Comparison of ENCODE assay signal across 8 mouse cellular contexts in the genomic region with DNA sequence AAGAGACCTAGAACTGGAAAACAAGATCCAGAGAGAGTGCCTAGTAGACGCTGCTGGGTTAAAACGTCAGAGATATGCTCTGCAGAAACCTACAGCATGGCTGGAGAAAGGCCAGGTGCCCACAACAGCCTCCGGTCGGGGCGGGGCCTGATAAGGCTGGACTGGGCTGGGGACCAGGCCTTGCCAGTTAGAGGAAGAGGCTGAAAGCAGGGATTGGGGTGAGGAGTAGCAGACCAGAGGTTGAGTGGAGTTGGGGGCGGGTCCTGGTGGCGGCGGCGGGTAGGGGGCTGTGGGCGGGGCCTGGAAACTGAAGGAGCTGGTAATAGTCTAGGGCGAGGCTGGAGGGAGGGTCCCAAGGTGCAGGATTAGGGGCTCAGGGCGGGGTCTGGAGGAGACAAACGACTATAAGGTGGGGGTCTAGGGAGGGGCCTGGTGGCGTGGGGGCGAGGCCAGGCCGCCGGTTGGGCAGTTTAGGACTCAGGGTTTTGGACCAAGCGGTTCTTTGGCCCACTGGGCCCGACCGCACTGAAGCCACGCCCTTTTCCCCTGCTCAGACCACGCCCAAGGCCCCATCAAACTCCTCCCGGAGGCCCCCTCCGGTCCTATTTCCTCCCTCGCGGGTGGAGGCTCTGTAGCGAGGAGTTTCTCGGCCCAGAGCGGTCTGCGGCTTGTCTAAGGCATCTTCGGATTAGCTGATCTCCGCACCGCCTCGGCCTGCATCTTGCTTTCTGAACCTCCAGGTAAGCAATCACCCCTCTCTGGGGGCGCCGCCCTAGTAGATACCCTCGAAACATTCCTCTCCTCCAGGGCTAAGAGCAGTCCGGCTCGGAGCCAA. TPM values are rescaled to one million over a fixed set of nuclear protein-coding genes. Genes with fewer than 3 reads are reported as not detected.
A peak's percentile ranks its signal among the peaks of the same experiment; 100 is the strongest.
DNase-seq lines count a peak whose midpoint lies in the region; ATAC-seq and TF ChIP-seq lines count a peak whose summit lies in the region.

Gene Cers4, plus strand, starts transcription at position 176 of the 835 bp plus-strand sequence.

- no peaks in the 10 kb centered on the region for H3K27me3 ChIP-seq in heart, embryonic 11.5 days (ENCODE audit: control insufficient read depth, insufficient read depth, low read length)
- no peaks in the 10 kb centered on the region for H3K27me3 ChIP-seq in kidney, embryonic 16.5 days (ENCODE audit: insufficient read depth, low read length)

- 0 out of 2 replicates have a peak, but pooled peaks cover 2% of the 10 kb centered on the region for H3K36me3 ChIP-seq in heart, embryonic 11.5 days (ENCODE audit: control insufficient read depth, insufficient read depth, low read length)
- H3K36me3 ChIP-seq in kidney, embryonic 16.5 days (ENCODE audit: insufficient read depth, low read length), result no peaks in the 10 kb centered on the region

- WGBS in bone marrow, adult 2 months, result 1% methylated on average over 39 of the region's 39 CpGs
- WGBS in heart, embryonic 11.5 days (ENCODE audit: insufficient replicate concordance), result under 1% methylated on average over 38 of the region's 39 CpGs
- WGBS in kidney, embryonic 16.5 days, result under 1% methylated on average over 37 of the region's 39 CpGs

- peak within 1 kb of the TSS; percentile 80 for H3K4me3 ChIP-seq in bone marrow, adult 2 months (replicated peaks; ENCODE audit: control insufficient read depth, low read depth, low read length)
- peak within 1 kb of the TSS; percentile 65 for H3K4me3 ChIP-seq in embryonic fibroblast, embryonic 13.5 days (ENCODE audit: insufficient read depth, low read length)
- H3K4me3 ChIP-seq in heart, embryonic 11.5 days (ENCODE audit: low read depth, low read length), result peak within 1 kb of the TSS; percentile 52
- H3K4me3 ChIP-seq in kidney, embryonic 16.5 days (ENCODE audit: low read length), result peak within 1 kb of the TSS; percentile 62

- TF ChIP-seq CTCF in bone marrow, adult 2 months (IDR thresholded peaks at IDR 0.05; ENCODE audit: control insufficient read depth, insufficient read depth, low read length), result no peak
- no peak for TF ChIP-seq CTCF in embryonic fibroblast, embryonic 13.5 days (IDR thresholded peaks at IDR 0.05; ENCODE audit: borderline replicate concordance, insufficient read depth, low read length)

- H3K27ac ChIP-seq in bone marrow, adult 2 months (ENCODE audit: control insufficient read depth, insufficient read depth, low read depth, low read length, poor library complexity), result peak within 1 kb of the TSS; percentile 46
- H3K27ac ChIP-seq in embryonic fibroblast, embryonic 13.5 days (ENCODE audit: insufficient read depth, low read length), result no peak within 1 kb of the TSS
- peak within 1 kb of the TSS; percentile 82 for H3K27ac ChIP-seq in heart, embryonic 11.5 days (ENCODE audit: low read depth, low read length)
- H3K27ac ChIP-seq in kidney, embryonic 16.5 days (ENCODE audit: low read length), result peak within 1 kb of the TSS; percentile 61

- H3K4me1 ChIP-seq in bone marrow, adult 2 months (ENCODE audit: control insufficient read depth, insufficient read depth, low read length), result no peaks in the 10 kb centered on the region; the same call in 1 of the 2 replicates
- no peaks in the 10 kb centered on the region for H3K4me1 ChIP-seq in embryonic fibroblast, embryonic 13.5 days (ENCODE audit: control insufficient read depth, insufficient read depth, low read length)
- H3K4me1 ChIP-seq in heart, embryonic 11.5 days (ENCODE audit: control insufficient read depth, insufficient read depth, low read length), result peaks cover 19% of the 10 kb centered on the region
- peaks cover 9% of the 10 kb centered on the region; the same call in 1 of the 2 replicates for H3K4me1 ChIP-seq in kidney, embryonic 16.5 days (ENCODE audit: insufficient read depth, low read length)

- peak; percentile 90 for ATAC-seq in heart, embryonic 11.5 days (replicated peaks; ENCODE audit: insufficient number of reproducible peaks, low FRiP score, low TSS enrichment)
- peak; percentile 97 for ATAC-seq in kidney, embryonic 16.5 days (ENCODE audit: low FRiP score, low TSS enrichment)

- H3K4me2 ChIP-seq in heart, embryonic 11.5 days, result peak within 1 kb of the TSS; percentile 58
- H3K4me2 ChIP-seq in kidney, embryonic 16.5 days (replicated peaks; ENCODE audit: low read depth, low read length), result peak within 1 kb of the TSS; percentile 81

- peak; percentile 39; the same call in 1 of the 2 replicates for TF ChIP-seq POLR2A in bone marrow, adult 2 months (IDR thresholded peaks at IDR 0.05; ENCODE audit: borderline replicate concordance, control insufficient read depth, low read depth, low read length)
- peak; percentile 88 for TF ChIP-seq POLR2A in embryonic fibroblast, embryonic 13.5 days (IDR thresholded peaks at IDR 0.05; ENCODE audit: low read depth, low read length)

- no peaks in the 10 kb centered on the region for H3K9me3 ChIP-seq in heart, embryonic 11.5 days (replicated peaks; ENCODE audit: control insufficient read depth, low read length)
- H3K9me3 ChIP-seq in kidney, embryonic 16.5 days (ENCODE audit: low read length), result no peaks in the 10 kb centered on the region

- peak within 1 kb of the TSS; percentile 62 for H3K9ac ChIP-seq in heart, embryonic 11.5 days (ENCODE audit: low read depth, low read length)
- H3K9ac ChIP-seq in kidney, embryonic 16.5 days (replicated peaks; ENCODE audit: low read length), result peak within 1 kb of the TSS; percentile 76

- DNase-seq in A20 (ENCODE audit: low read depth, low spot score) (peak; percentile 93), liver (peak; percentile 80)
- DNase-seq in monocyte, adult 2 months (ENCODE audit: low read depth in 1 of 2, low spot score in 2 of 2), result peak; percentile 21 to 34
- peak; percentile 82 to 87 for DNase-seq in spleen, postnatal 4 days (ENCODE audit: low spot score in 2 of 2)

RNA-seq across cellular contexts. Expression of gene Cers4, which starts in this region (rescaled TPM):
- 3.0 and 8.1 TPM in 2 replicates for polyA plus RNA-seq in bone marrow, adult 2 months (2011; ENCODE audit: insufficient read depth, insufficient read length, low replicate concordance, missing spikeins)
- polyA plus RNA-seq in embryonic fibroblast, embryonic 13.5 days (2011; ENCODE audit: insufficient read length, low read depth, missing spikeins), result 21.8 and 22.4 TPM in 2 replicates
- 26.0 and 34.9 TPM in 2 replicates for polyA plus RNA-seq in heart, embryonic 11.5 days (2014; fragmentation: Nextera tagmentation; extraction: Ambion mirVana)
- polyA plus RNA-seq in kidney, embryonic 16.5 days (2015; fragmentation: Nextera tagmentation; extraction: Ambion mirVana), result 17.8 and 21.6 TPM in 2 replicates

Comparison
In these comparisons a context has a peak if more than half of its experiments do, and no peak if none do; other contexts are left out.
1. DNase-seq: peak in every context shown above with its lines; median percentile 93 in A20; 84 in spleen, postnatal 4 days; 80 in liver; 28 in monocyte, adult 2 months.